Mouse (Mus musculus): ENCODE results near the gene Tfap2c. TPM values are rescaled to one million over a fixed set of nuclear protein-coding genes. Genes with fewer than 3 reads are reported as not detected.
A peak's percentile ranks its signal among the peaks of the same experiment; 100 is the strongest.

Gene Tfap2c
- polyA plus RNA-seq, 1 experiment from 2014 or later, result 0.52 TPM

DNA sequence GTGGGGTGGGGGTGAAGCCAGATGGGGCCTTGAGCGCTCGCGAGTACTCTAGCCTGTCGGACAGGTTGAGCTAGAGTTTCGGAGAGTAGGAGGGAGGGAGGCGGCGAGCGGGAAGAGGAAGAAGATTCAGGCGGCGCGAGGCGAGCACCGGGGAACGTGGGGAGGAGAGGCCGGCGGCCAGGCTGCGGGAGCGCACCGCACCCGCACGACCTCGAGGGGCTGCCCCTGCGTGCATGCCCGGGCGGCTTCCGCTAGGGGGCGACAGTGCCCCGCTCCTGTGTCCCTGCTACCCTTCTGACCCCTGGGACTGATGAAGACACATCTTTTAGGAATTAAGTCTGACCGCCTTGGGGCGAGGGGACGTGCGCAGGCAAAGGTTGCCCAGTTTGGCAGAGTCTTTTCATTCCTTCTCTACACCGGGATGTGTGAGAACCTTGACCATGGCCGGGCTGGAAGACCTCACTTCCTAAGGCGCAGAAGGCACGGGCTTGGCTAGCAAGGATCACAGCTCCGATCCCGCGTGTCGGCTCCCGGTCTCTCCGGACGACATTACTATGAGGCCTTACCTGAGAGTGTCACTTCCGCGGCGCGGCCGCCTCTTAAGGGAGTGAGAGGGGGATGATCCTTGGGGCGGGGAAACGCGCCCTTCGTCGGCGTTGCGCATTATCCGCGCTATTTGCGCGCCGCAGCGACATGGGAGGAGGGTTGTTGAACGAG is 1.1 kb downstream of the Tfap2c start:
- WGBS, result 1% methylated on average over 53 of the region's 62 CpGs
- Histone ChIP-seq H3K4me3 (ENCODE audit: low read length) (peak overlapping the region; percentile 41), H3K4me1 (ENCODE audit: insufficient read depth, low read length) (peaks cover 37% of the 10 kb centered on the region)

DNA sequence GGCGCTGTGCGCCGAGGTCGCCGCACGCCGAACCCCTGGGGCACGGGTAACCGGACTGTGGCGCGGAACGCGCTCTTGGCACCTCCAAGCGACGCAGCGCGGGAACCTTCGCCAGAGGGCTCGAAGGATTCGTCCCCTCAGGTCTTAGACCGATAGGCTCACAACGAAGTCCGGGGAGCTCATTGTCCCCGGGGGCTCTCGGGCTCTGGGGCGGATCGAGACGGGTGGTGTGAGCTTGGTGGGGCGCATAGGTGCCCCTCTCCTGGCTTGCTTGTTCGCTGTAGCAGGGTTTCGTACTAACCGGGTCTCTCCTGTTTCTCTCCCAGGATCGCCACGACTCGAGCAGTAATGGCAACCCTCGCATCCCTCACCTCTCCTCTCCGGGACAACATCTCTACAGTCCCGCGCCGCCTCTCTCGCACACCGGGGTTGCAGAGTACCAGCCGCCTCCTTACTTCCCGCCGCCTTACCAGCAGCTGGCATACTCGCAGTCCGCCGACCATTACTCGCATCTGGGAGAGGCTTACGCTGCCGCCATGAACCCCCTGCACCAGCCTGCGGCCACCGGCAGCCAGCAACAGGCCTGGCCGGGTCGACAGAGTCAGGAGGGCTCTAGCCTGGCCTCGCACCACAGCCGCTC is 1.8 kb downstream of the Tfap2c start:
- H3K4me3 ChIP-seq (ENCODE audit: low read length), result peak overlapping the region; percentile 41
- peaks cover 94% of the 10 kb centered on the region for H3K27me3 ChIP-seq (ENCODE audit: insufficient read depth, low read length)
- no peaks in the 10 kb centered on the region for H3K36me3 ChIP-seq (ENCODE audit: insufficient read depth, low read length)
- H3K4me1 ChIP-seq (ENCODE audit: insufficient read depth, low read length), result peaks cover 37% of the 10 kb centered on the region
- WGBS, result under 1% methylated on average over 57 of the region's 57 CpGs
- peak overlapping the region; percentile 62 for H3K4me2 ChIP-seq (replicated peaks; ENCODE audit: low read depth, low read length)
- no peak for ATAC-seq (ENCODE audit: low FRiP score, low TSS enrichment)
- H3K27ac ChIP-seq (ENCODE audit: low read length), result no peak overlapping the region
- H3K9me3 ChIP-seq (ENCODE audit: low read length), result no peaks in the 10 kb centered on the region
- H3K9ac ChIP-seq (replicated peaks; ENCODE audit: low read length), result no peak overlapping the region

More for the DNA sequence above, 1.1 kb downstream of the Tfap2c start:
- H3K9me3 ChIP-seq (ENCODE audit: low read length), result no peaks in the 10 kb centered on the region
- H3K36me3 ChIP-seq (ENCODE audit: insufficient read depth, low read length), result no peaks in the 10 kb centered on the region
- ATAC-seq (ENCODE audit: low FRiP score, low TSS enrichment), result no peak
- H3K9ac ChIP-seq (replicated peaks; ENCODE audit: low read length), result no peak overlapping the region
- peak overlapping the region; percentile 62 for H3K4me2 ChIP-seq (replicated peaks; ENCODE audit: low read depth, low read length)
- H3K27me3 ChIP-seq (ENCODE audit: insufficient read depth, low read length), result peaks cover 98% of the 10 kb centered on the region
- H3K27ac ChIP-seq (ENCODE audit: low read length), result no peak overlapping the region

DNA sequence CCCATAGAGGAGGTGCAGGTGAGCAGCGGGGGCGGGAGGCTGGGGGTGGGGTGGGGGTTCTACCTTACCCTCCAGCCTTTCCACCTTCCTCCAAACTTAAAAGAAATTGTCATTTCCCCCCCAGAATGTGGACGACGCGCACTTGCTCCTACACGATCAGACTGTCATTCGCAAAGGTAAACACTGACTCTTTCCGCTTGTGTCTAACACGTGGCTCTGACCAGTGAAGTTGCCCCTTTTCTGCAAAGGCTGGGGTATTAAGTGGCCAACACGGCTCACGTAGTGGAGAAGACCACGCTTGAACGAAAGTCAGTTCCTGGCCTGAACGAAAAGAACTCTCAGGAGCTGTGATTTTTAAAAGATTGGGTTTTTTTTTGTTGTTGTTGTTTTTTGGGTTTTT is 2.5 kb downstream of the Tfap2c start:
- Histone ChIP-seq H3K27me3 (ENCODE audit: insufficient read depth, low read length) (peaks cover 87% of the 10 kb centered on the region), H3K9ac (replicated peaks; ENCODE audit: low read length) (no peak overlapping the region), H3K4me1 (ENCODE audit: insufficient read depth, low read length) (peaks cover 37% of the 10 kb centered on the region), H3K4me3 (ENCODE audit: low read length) (peak overlapping the region; percentile 41), H3K36me3 (ENCODE audit: insufficient read depth, low read length) (no peaks in the 10 kb centered on the region), H3K9me3 (ENCODE audit: low read length) (no peaks in the 10 kb centered on the region), H3K4me2 (replicated peaks; ENCODE audit: low read depth, low read length) (peak overlapping the region; percentile 62), H3K27ac (ENCODE audit: low read length) (no peak overlapping the region)
- no peak for ATAC-seq (ENCODE audit: low FRiP score, low TSS enrichment)
- WGBS, result 4% methylated on average over 14 of the region's 14 CpGs

DNA sequence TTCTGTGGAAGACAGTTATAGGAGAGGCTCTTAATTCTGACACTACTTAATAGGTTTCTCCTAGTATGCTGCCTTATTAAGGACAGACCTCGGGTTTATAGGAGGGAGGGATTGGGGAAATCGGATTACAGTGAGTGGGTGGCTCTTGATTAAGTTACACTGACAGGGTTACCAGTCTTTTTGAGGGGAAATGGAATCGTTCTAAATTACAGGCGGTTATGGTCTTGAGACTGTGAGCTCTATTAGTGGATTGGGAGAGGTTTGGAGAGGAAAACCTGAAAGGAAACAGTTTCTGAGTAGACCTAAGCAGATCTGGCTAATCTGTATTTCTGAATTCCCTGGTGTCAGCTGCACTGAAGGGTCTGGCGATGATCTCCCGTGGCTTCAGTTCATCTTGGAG is 3.3 kb downstream of the Tfap2c start:
- WGBS, result 7% methylated on average over 6 of the region's 6 CpGs
- H3K4me3 ChIP-seq (ENCODE audit: low read length), result no peak overlapping the region
- no peaks in the 10 kb centered on the region for H3K9me3 ChIP-seq (ENCODE audit: low read length)
- no peak for ATAC-seq (ENCODE audit: low FRiP score, low TSS enrichment)
- H3K4me2 ChIP-seq (replicated peaks; ENCODE audit: low read depth, low read length), result no peak overlapping the region
- no peak overlapping the region for H3K27ac ChIP-seq (ENCODE audit: low read length)
- H3K36me3 ChIP-seq (ENCODE audit: insufficient read depth, low read length), result no peaks in the 10 kb centered on the region
- no peak overlapping the region for H3K9ac ChIP-seq (replicated peaks; ENCODE audit: low read length)
- peaks cover 83% of the 10 kb centered on the region for H3K27me3 ChIP-seq (ENCODE audit: insufficient read depth, low read length)
- peaks cover 34% of the 10 kb centered on the region for H3K4me1 ChIP-seq (ENCODE audit: insufficient read depth, low read length)

DNA sequence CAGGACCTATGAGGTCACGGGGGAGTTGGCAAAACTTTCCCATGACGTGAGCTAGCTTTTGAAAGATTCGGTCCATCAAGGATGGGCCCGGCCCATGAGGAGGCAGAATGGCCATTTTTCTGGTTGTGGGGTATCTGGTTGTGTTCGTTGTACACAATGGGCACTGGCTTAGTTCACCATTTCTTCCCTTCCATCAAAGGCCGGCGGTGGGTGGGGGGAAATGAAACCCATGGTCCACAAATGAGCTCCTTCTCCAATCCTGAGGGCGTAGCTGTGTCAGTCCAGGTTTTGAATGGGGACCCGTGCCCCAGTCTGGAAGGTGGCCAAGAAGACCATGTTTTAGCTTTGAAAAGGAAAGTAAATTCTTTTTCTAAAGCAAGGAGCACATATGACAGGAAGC is 4.8 kb downstream of the Tfap2c start:
- Histone ChIP-seq H3K4me2 (replicated peaks; ENCODE audit: low read depth, low read length) (no peak overlapping the region), H3K4me1 (ENCODE audit: insufficient read depth, low read length) (peaks cover 24% of the 10 kb centered on the region), H3K27me3 (ENCODE audit: insufficient read depth, low read length) (peaks cover 76% of the 10 kb centered on the region), H3K4me3 (ENCODE audit: low read length) (no peak overlapping the region), H3K36me3 (ENCODE audit: insufficient read depth, low read length) (no peaks in the 10 kb centered on the region), H3K27ac (ENCODE audit: low read length) (no peak overlapping the region), H3K9me3 (ENCODE audit: low read length) (no peaks in the 10 kb centered on the region), H3K9ac (replicated peaks; ENCODE audit: low read length) (no peak overlapping the region)
- no peak for ATAC-seq (ENCODE audit: low FRiP score, low TSS enrichment)
- WGBS, result 76% methylated on average over 9 of the region's 9 CpGs

DNA sequence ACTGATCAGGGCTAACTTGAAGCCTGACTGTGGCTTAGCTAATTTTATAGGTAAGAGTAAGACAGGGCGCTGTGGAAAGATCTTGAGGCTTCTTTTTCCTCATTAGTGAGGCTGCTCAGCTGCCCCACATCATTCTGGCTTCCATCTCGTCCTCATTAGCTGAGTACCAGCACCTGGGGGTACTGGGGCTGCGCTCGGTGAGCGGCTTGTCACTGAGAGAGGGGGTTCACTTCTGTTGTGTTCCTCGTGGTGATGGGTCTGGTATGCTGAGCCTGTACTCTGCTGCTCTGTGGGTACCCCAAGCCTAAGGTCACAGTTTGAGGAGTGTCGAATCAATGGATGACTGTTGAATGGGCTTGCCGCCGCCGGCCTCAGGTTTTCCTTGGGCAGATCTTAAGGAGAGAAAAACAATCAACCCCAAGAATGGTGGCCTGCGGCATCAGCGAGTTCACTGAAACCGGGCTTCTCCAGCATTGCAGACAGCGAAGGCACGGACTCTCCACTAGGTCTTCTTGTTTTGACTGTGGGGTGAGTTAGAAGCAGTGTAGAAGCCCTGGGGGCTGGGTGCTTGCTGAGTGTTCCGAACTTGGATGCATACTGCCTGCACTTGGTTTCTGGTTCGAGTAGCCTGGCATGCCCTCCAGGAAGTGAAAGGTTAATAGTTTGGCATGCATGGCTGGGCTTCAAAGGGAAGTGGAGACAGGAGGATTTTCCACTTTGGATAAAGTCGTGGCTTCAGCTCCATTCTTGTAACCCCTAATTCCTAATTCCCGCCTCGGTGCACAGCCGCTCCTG is 9.5 kb downstream of the Tfap2c start:
- Histone ChIP-seq H3K4me1 (ENCODE audit: insufficient read depth, low read length) (no peaks in the 10 kb centered on the region), H3K36me3 (ENCODE audit: insufficient read depth, low read length) (no peaks in the 10 kb centered on the region), H3K27me3 (ENCODE audit: insufficient read depth, low read length) (peaks cover 34% of the 10 kb centered on the region), H3K27ac (ENCODE audit: low read length) (no peak overlapping the region), H3K4me2 (replicated peaks; ENCODE audit: low read depth, low read length) (no peak overlapping the region), H3K9me3 (ENCODE audit: low read length) (no peaks in the 10 kb centered on the region), H3K4me3 (ENCODE audit: low read length) (no peak overlapping the region), H3K9ac (replicated peaks; ENCODE audit: low read length) (no peak overlapping the region)
- 41% methylated on average over 21 of the region's 21 CpGs for WGBS
- ATAC-seq (ENCODE audit: low FRiP score, low TSS enrichment), result 0 out of 2 replicates have a peak, but pooled peaks have one; percentile 30

DNA sequence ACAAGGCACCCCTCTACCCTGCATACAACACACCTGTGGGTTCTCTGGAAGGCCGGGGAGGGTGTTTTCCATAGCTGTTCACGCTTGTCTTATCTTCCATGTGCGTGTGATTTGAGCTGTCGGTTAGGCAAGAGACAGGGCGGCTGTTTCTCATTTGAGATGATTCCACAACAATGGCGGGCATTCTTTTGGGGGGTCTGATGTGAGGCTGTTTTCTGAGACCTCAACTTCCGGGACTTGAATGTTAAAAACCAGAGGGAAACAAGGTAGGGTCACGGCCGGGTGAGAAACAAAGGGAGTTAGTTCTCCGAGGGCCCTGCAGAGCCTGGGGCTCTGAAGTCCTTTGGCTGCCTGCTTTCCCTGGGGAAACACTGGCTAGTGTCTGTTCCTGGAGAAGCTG is 11.6 kb downstream of the Tfap2c start:
- Histone ChIP-seq H3K4me3 (ENCODE audit: low read length) (no peak overlapping the region), H3K27ac (ENCODE audit: low read length) (no peak overlapping the region), H3K9ac (replicated peaks; ENCODE audit: low read length) (no peak overlapping the region), H3K36me3 (ENCODE audit: insufficient read depth, low read length) (no peaks in the 10 kb centered on the region), H3K9me3 (ENCODE audit: low read length) (no peaks in the 10 kb centered on the region), H3K4me1 (ENCODE audit: insufficient read depth, low read length) (no peaks in the 10 kb centered on the region), H3K4me2 (replicated peaks; ENCODE audit: low read depth, low read length) (no peak overlapping the region), H3K27me3 (ENCODE audit: insufficient read depth, low read length) (peaks cover 17% of the 10 kb centered on the region)
- no peak for ATAC-seq (ENCODE audit: low FRiP score, low TSS enrichment)
- WGBS, result 45% methylated on average over 10 of the region's 10 CpGs

DNA sequence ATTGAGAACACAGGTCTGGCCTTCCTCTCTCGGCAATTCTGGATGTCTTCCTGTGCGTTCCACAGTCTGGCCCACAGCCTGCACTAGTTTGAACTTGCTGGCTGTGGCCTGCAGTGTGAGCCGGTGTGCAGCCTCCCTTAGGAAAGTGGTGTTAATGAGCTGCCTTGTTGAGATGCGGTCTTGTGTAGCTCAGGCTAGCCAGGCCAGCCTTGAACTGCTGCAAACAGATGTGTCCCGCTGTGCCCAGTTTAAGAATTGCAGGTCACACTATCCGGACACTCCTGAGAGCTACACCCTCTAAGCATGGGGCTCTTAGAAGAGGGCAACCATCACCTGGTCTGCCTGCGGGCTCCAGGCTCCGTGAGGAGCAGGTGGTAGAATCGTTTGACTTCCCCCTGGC is 18.4 kb downstream of the Tfap2c start:
- 85% methylated on average over 9 of the region's 9 CpGs for WGBS
- ATAC-seq (ENCODE audit: low FRiP score, low TSS enrichment), result no peak

DNA sequence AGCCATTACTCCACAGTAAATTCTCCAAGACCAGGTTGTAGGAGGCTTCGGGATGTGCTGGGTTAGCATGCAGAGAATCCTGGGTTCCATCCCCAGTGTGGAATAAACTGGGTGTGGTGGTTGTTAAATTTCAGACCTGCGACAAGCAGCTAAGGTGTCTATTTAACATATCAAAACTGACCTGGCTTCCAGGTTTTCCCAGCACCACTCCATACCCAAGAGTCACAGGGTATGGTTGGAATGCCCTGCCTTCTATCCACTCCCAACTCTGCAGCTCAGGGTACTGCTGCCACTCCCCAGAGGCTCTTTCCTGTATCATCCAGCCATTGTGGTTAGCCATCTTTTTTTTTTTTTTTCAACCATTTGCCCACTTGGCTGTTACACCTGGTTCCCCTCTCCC is 19.1 kb downstream of the Tfap2c start:
- no peaks in the 10 kb centered on the region for H3K36me3 ChIP-seq (ENCODE audit: insufficient read depth, low read length)
- no peaks in the 10 kb centered on the region for H3K27me3 ChIP-seq (ENCODE audit: insufficient read depth, low read length)
- no peak overlapping the region for H3K27ac ChIP-seq (ENCODE audit: low read length)
- no peak overlapping the region for H3K4me2 ChIP-seq (replicated peaks; ENCODE audit: low read depth, low read length)
- 78% methylated on average over 2 of the region's 2 CpGs for WGBS
- no peak overlapping the region for H3K9ac ChIP-seq (replicated peaks; ENCODE audit: low read length)
- H3K9me3 ChIP-seq (ENCODE audit: low read length), result no peaks in the 10 kb centered on the region
- H3K4me1 ChIP-seq (ENCODE audit: insufficient read depth, low read length), result no peaks in the 10 kb centered on the region
- H3K4me3 ChIP-seq (ENCODE audit: low read length), result no peak overlapping the region
- no peak for ATAC-seq (ENCODE audit: low FRiP score, low TSS enrichment)

More for the DNA sequence above, 18.4 kb downstream of the Tfap2c start:
- Histone ChIP-seq H3K27me3 (ENCODE audit: insufficient read depth, low read length) (no peaks in the 10 kb centered on the region), H3K4me3 (ENCODE audit: low read length) (no peak overlapping the region), H3K9ac (replicated peaks; ENCODE audit: low read length) (no peak overlapping the region), H3K36me3 (ENCODE audit: insufficient read depth, low read length) (no peaks in the 10 kb centered on the region), H3K9me3 (ENCODE audit: low read length) (no peaks in the 10 kb centered on the region), H3K27ac (ENCODE audit: low read length) (no peak overlapping the region), H3K4me2 (replicated peaks; ENCODE audit: low read depth, low read length) (no peak overlapping the region), H3K4me1 (ENCODE audit: insufficient read depth, low read length) (no peaks in the 10 kb centered on the region)
